Mouse (Mus musculus): ENCODE results near the gene Kyat1. TPM values are rescaled to one million over a fixed set of nuclear protein-coding genes. Genes with fewer than 3 reads are reported as not detected.
"Not testable (repeated sequence)": the region's sequence is repeated elsewhere in the genome, so short reads cannot be mapped to it uniquely, and the experiment has no call there.

The Kyat1 gene
- total and polyA plus RNA-seq, 2 experiments from 2014 or later = 14.7 to 22.6 TPM

GRCm38 (mm10) chr2:30152616-30153015 is 53.0 kb downstream of the Kyat1 start:
- H3K9me3 ChIP-seq (ENCODE audit: low read length) = no peaks in the 10 kb centered on the region
- no peak for TF ChIP-seq CTCF (IDR thresholded peaks at IDR 0.05; ENCODE audit: low read depth)
- peaks cover 33% of the 10 kb centered on the region for H3K36me3 ChIP-seq (ENCODE audit: insufficient read depth)
- H3K27ac ChIP-seq (ENCODE audit: low read depth, low read length) = no peak overlapping the region
- no peaks in the 10 kb centered on the region for H3K4me1 ChIP-seq (ENCODE audit: insufficient read depth)
- H3K27me3 ChIP-seq (ENCODE audit: insufficient read depth, low read length) = no peaks in the 10 kb centered on the region
- no peak for ATAC-seq
- no peak for DNase-seq
- WGBS = 79% methylated on average over 8 of the region's 8 CpGs
- no peak overlapping the region for H3K4me3 ChIP-seq (ENCODE audit: low read depth, low read length)
- no peak overlapping the region for H3K4me2 ChIP-seq (ENCODE audit: low read depth)
- no peak overlapping the region for H3K9ac ChIP-seq

- Histone ChIP-seq H3K9ac (no peak overlapping the region), H3K27me3 (ENCODE audit: insufficient read depth, low read length) (no peaks in the 10 kb centered on the region), H3K4me2 (ENCODE audit: low read depth) (no peak overlapping the region), H3K4me3 (ENCODE audit: low read depth, low read length) (no peak overlapping the region), H3K9me3 (ENCODE audit: low read length) (no peaks in the 10 kb centered on the region), H3K4me1 (ENCODE audit: insufficient read depth) (no peaks in the 10 kb centered on the region), H3K36me3 (ENCODE audit: insufficient read depth) (peaks cover 41% of the 10 kb centered on the region), H3K27ac (ENCODE audit: low read depth, low read length) (no peak overlapping the region)
- no peak for TF ChIP-seq CTCF (IDR thresholded peaks at IDR 0.05; ENCODE audit: low read depth)
- DNase-seq (no peak), ATAC-seq (no peak)
- 83% methylated on average over 11 of the region's 11 CpGs for WGBS
These were observed 53.8 kb downstream of the Kyat1 start for GRCm38 (mm10) chr2:30151840-30152239.

GRCm38 (mm10) chr2:30147466-30147865 is 58.2 kb downstream of the Kyat1 start:
- H3K36me3 ChIP-seq (ENCODE audit: insufficient read depth) = peaks cover 78% of the 10 kb centered on the region
- DNase-seq (no peak), ATAC-seq (no peak)
- no peak overlapping the region for H3K4me2 ChIP-seq (ENCODE audit: low read depth)
- no peaks in the 10 kb centered on the region for H3K27me3 ChIP-seq (ENCODE audit: insufficient read depth, low read length)
- no peak overlapping the region for H3K27ac ChIP-seq (ENCODE audit: low read depth, low read length)
- no peak overlapping the region for H3K4me3 ChIP-seq (ENCODE audit: low read depth, low read length)
- no peak overlapping the region for H3K9ac ChIP-seq
- no peak for TF ChIP-seq CTCF (IDR thresholded peaks at IDR 0.05; ENCODE audit: low read depth)
- 89% methylated on average over 4 of the region's 4 CpGs for WGBS
- no peaks in the 10 kb centered on the region for H3K9me3 ChIP-seq (ENCODE audit: low read length)
- no peaks in the 10 kb centered on the region for H3K4me1 ChIP-seq (ENCODE audit: insufficient read depth)

- peaks cover 88% of the 10 kb centered on the region for H3K36me3 ChIP-seq (ENCODE audit: insufficient read depth)
- no peaks in the 10 kb centered on the region for H3K9me3 ChIP-seq (ENCODE audit: low read length)
- ATAC-seq = no peak
- no peak overlapping the region for H3K27ac ChIP-seq (ENCODE audit: low read depth, low read length)
- H3K4me3 ChIP-seq (ENCODE audit: low read depth, low read length) = no peak overlapping the region
- H3K9ac ChIP-seq = no peak overlapping the region
- no peak overlapping the region for H3K4me2 ChIP-seq (ENCODE audit: low read depth)
- H3K27me3 ChIP-seq (ENCODE audit: insufficient read depth, low read length) = no peaks in the 10 kb centered on the region
- TF ChIP-seq CTCF (IDR thresholded peaks at IDR 0.05; ENCODE audit: low read depth) = no peak
- no peak for DNase-seq
- no peaks in the 10 kb centered on the region for H3K4me1 ChIP-seq (ENCODE audit: insufficient read depth)
- WGBS = 95% methylated on average over 4 of the region's 4 CpGs
These were observed 61.2 kb downstream of the Kyat1 start for GRCm38 (mm10) chr2:30144436-30144835.

DNA sequence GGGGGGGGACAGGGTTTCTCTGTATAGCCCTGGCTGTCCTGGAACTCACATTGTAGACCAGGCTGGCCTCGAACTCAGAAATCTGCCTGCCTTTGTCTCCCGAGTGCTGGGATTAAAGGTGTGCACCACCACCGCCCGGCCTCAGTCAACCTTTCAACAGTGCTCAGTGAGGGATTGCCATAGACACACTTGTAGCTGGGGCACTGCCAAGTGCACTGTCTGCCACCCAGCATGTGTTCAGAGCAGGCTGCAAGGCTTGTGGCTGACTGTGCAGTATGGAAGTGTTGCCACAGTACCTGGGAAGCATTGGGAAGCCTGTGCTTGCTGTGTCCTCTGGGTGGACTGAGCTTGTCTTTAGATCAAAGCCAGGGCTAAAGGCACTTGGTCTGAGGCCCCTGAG is 65.6 kb downstream of the Kyat1 start:
- not testable (repeated sequence) for H3K4me3 ChIP-seq (ENCODE audit: low read depth, low read length)

GRCm38 (mm10) chr2:30136458-30136857 is 69.2 kb downstream of the Kyat1 start:
- no peak for DNase-seq
- Histone ChIP-seq H3K27ac (ENCODE audit: low read depth, low read length) (no peak overlapping the region), H3K36me3 (ENCODE audit: insufficient read depth) (peaks cover 30% of the 10 kb centered on the region), H3K4me1 (ENCODE audit: insufficient read depth) (peaks cover 21% of the 10 kb centered on the region), H3K4me3 (ENCODE audit: low read depth, low read length) (no peak overlapping the region), H3K9ac (no peak overlapping the region), H3K9me3 (ENCODE audit: low read length) (no peaks in the 10 kb centered on the region), H3K4me2 (ENCODE audit: low read depth) (no peak overlapping the region), H3K27me3 (ENCODE audit: insufficient read depth, low read length) (no peaks in the 10 kb centered on the region)
- WGBS = 90% methylated on average over 10 of the region's 10 CpGs
- ATAC-seq = no peak
- TF ChIP-seq CTCF (IDR thresholded peaks at IDR 0.05; ENCODE audit: low read depth) = no peak

More for the DNA sequence above, 65.6 kb downstream of the Kyat1 start:
- H3K27ac ChIP-seq (ENCODE audit: low read depth, low read length); H3K4me2 ChIP-seq (ENCODE audit: low read depth); H3K4me1 ChIP-seq (ENCODE audit: insufficient read depth); H3K9me3 ChIP-seq (ENCODE audit: low read length); H3K9ac ChIP-seq; ATAC-seq; DNase-seq; H3K27me3 ChIP-seq (ENCODE audit: insufficient read depth, low read length): not testable (repeated sequence)
- WGBS = 92% methylated on average over 4 of the region's 4 CpGs
- H3K36me3 ChIP-seq (ENCODE audit: insufficient read depth) = peaks cover 64% of the 10 kb centered on the region

Other genes with a start within 250 kb of the Kyat1 start
- 839 and 918 TPM in 2 replicates for gene Sptan1, start 240.3 kb downstream of the Kyat1 start, total RNA-seq (2014; rRNA removed)
- 182 and 192 TPM in 2 replicates for gene Sptan1, start 240.3 kb downstream of the Kyat1 start, polyA plus RNA-seq (2015; fragmentation: Nextera tagmentation; extraction: Ambion mirVana)
- 88.4 and 103 TPM in 2 replicates for gene Wdr34, start 157.0 kb downstream of the Kyat1 start, total RNA-seq (2014; rRNA removed)
- gene Wdr34, start 157.0 kb downstream of the Kyat1 start, polyA plus RNA-seq (2015; fragmentation: Nextera tagmentation; extraction: Ambion mirVana) = 65.1 and 83.6 TPM in 2 replicates
- gene Set, start 148.5 kb downstream of the Kyat1 start, total RNA-seq (2014; rRNA removed) = 361 and 392 TPM in 2 replicates
- gene Set, start 148.5 kb downstream of the Kyat1 start, polyA plus RNA-seq (2015; fragmentation: Nextera tagmentation; extraction: Ambion mirVana) = 349 and 384 TPM in 2 replicates
- 2.0 and 4.7 TPM in 2 replicates for gene Pkn3, start 128.2 kb downstream of the Kyat1 start, total RNA-seq (2014; rRNA removed)
- gene Pkn3, start 128.2 kb downstream of the Kyat1 start, polyA plus RNA-seq (2015; fragmentation: Nextera tagmentation; extraction: Ambion mirVana) = 0.80 and 0.86 TPM in 2 replicates
- 19.5 and 25.7 TPM in 2 replicates for gene Zdhhc12, start 112.2 kb downstream of the Kyat1 start, total RNA-seq (2014; rRNA removed)
- gene Zdhhc12, start 112.2 kb downstream of the Kyat1 start, polyA plus RNA-seq (2015; fragmentation: Nextera tagmentation; extraction: Ambion mirVana) = 20.8 and 23.3 TPM in 2 replicates
- gene Zer1, start 81.3 kb downstream of the Kyat1 start, total RNA-seq (2014; rRNA removed) = 51.9 and 70.2 TPM in 2 replicates
- gene Zer1, start 81.3 kb downstream of the Kyat1 start, polyA plus RNA-seq (2015; fragmentation: Nextera tagmentation; extraction: Ambion mirVana) = 5.4 and 10.3 TPM in 2 replicates
- 116 and 135 TPM in 2 replicates for gene Tbc1d13, start 72.1 kb downstream of the Kyat1 start, total RNA-seq (2014; rRNA removed)
- 5.0 and 8.3 TPM in 2 replicates for gene Tbc1d13, start 72.1 kb downstream of the Kyat1 start, polyA plus RNA-seq (2015; fragmentation: Nextera tagmentation; extraction: Ambion mirVana)
- 31.8 and 37.1 TPM in 2 replicates for gene Endog, start 34.4 kb downstream of the Kyat1 start, total RNA-seq (2014; rRNA removed)
- 29.0 and 31.1 TPM in 2 replicates for gene Endog, start 34.4 kb downstream of the Kyat1 start, polyA plus RNA-seq (2015; fragmentation: Nextera tagmentation; extraction: Ambion mirVana)
- gene Spout1, start 27.4 kb downstream of the Kyat1 start, total RNA-seq (2014; rRNA removed) = 36.1 and 40.1 TPM in 2 replicates
- 50.3 and 53.5 TPM in 2 replicates for gene Spout1, start 27.4 kb downstream of the Kyat1 start, polyA plus RNA-seq (2015; fragmentation: Nextera tagmentation; extraction: Ambion mirVana)
- gene Lrrc8a, start 31.9 kb upstream of the Kyat1 start, total RNA-seq (2014; rRNA removed) = 32.3 and 44.5 TPM in 2 replicates
- gene Lrrc8a, start 31.9 kb upstream of the Kyat1 start, polyA plus RNA-seq (2015; fragmentation: Nextera tagmentation; extraction: Ambion mirVana) = 48.0 and 55.3 TPM in 2 replicates
- gene Gm28035, start 34.7 kb upstream of the Kyat1 start, total RNA-seq (2014; rRNA removed) = 4.2 and 5.1 TPM in 2 replicates
- gene Gm28035, start 34.7 kb upstream of the Kyat1 start, polyA plus RNA-seq (2015; fragmentation: Nextera tagmentation; extraction: Ambion mirVana) = 0.13 and 0.16 TPM in 2 replicates
- gene Phyhd1, start 60.4 kb upstream of the Kyat1 start, total RNA-seq (2014; rRNA removed) = 6.3 and 15.7 TPM in 2 replicates
- gene Phyhd1, start 60.4 kb upstream of the Kyat1 start, polyA plus RNA-seq (2015; fragmentation: Nextera tagmentation; extraction: Ambion mirVana) = 5.0 and 6.3 TPM in 2 replicates
- gene Gm28038, start 75.2 kb upstream of the Kyat1 start, total RNA-seq (2014; rRNA removed) = 2.4 TPM in 1 of 2 replicates, not detected in the other
- not detected in 2 replicates for gene Gm28038, start 75.2 kb upstream of the Kyat1 start, polyA plus RNA-seq (2015; fragmentation: Nextera tagmentation; extraction: Ambion mirVana)
- gene Dolk, start 80.5 kb upstream of the Kyat1 start, total RNA-seq (2014; rRNA removed) = 26.6 and 34.8 TPM in 2 replicates
- gene Dolk, start 80.5 kb upstream of the Kyat1 start, polyA plus RNA-seq (2015; fragmentation: Nextera tagmentation; extraction: Ambion mirVana) = 31.1 and 37.7 TPM in 2 replicates
- 25.1 and 29.3 TPM in 2 replicates for gene Nup188, start 80.5 kb upstream of the Kyat1 start, total RNA-seq (2014; rRNA removed)
- gene Nup188, start 80.5 kb upstream of the Kyat1 start, polyA plus RNA-seq (2015; fragmentation: Nextera tagmentation; extraction: Ambion mirVana) = 11.8 and 14.1 TPM in 2 replicates
- gene Sh3glb2, start 153.5 kb upstream of the Kyat1 start, total RNA-seq (2014; rRNA removed) = 291 and 292 TPM in 2 replicates
- gene Sh3glb2, start 153.5 kb upstream of the Kyat1 start, polyA plus RNA-seq (2015; fragmentation: Nextera tagmentation; extraction: Ambion mirVana) = 147 and 156 TPM in 2 replicates
- gene Miga2, start 158.4 kb upstream of the Kyat1 start, total RNA-seq (2014; rRNA removed) = 57.4 and 70.8 TPM in 2 replicates
- gene Miga2, start 158.4 kb upstream of the Kyat1 start, polyA plus RNA-seq (2015; fragmentation: Nextera tagmentation; extraction: Ambion mirVana) = 24.4 and 28.6 TPM in 2 replicates
- 52.2 and 92.4 TPM in 2 replicates for gene Dolpp1, start 186.4 kb upstream of the Kyat1 start, total RNA-seq (2014; rRNA removed)
- 40.1 and 44.7 TPM in 2 replicates for gene Dolpp1, start 186.4 kb upstream of the Kyat1 start, polyA plus RNA-seq (2015; fragmentation: Nextera tagmentation; extraction: Ambion mirVana)
- 28.0 and 33.6 TPM in 2 replicates for gene Crat, start 210.0 kb upstream of the Kyat1 start, total RNA-seq (2014; rRNA removed)
- gene Crat, start 210.0 kb upstream of the Kyat1 start, polyA plus RNA-seq (2015; fragmentation: Nextera tagmentation; extraction: Ambion mirVana) = 20.7 and 24.0 TPM in 2 replicates
- gene Ptpa, start 210.2 kb upstream of the Kyat1 start, total RNA-seq (2014; rRNA removed) = 129 and 132 TPM in 2 replicates
- gene Ptpa, start 210.2 kb upstream of the Kyat1 start, polyA plus RNA-seq (2015; fragmentation: Nextera tagmentation; extraction: Ambion mirVana) = 143 and 148 TPM in 2 replicates

All from forebrain, postnatal 0 days (tissue).